Mouse (Mus musculus) stomach, embryonic 14.5 days (tissue): ENCODE data around the gene H2-M5. TPM values are rescaled to one million over a fixed set of nuclear protein-coding genes. Genes with fewer than 3 reads are reported as not detected.
A peak's percentile ranks its signal among the peaks of the same experiment; 100 is the strongest.

Experiments
- ATAC-seq: fragments of 200-750 bp; cut with Nextera tagmentation; 2 replicates; pipeline ENCODE4 v1.8.0; 2017; ENCODE audit warnings: low read depth, moderate TSS enrichment; ENCODE audit not compliant: insufficient number of reproducible peaks, insufficient read depth, low FRiP score
- H3K27ac ChIP-seq: fragments of 300-500 bp; sonication (generic); 2 replicates; pipeline ENCODE4 v1.5.1; 2014; ENCODE audit warnings: mild to moderate bottlenecking, low read length, moderate library complexity, mixed read lengths
- H3K27me3 ChIP-seq: fragments of 300-500 bp; sonication (generic); 2 replicates; pipeline ENCODE4 v1.6.1; 2014; ENCODE audit warnings: low read length, control low read depth, mixed read lengths; ENCODE audit not compliant: control insufficient read depth, insufficient read depth
- H3K36me3 ChIP-seq: fragments of 300-500 bp; sonication (generic); 2 replicates; pipeline ENCODE4 v1.6.1; 2014; ENCODE audit warnings: mild to moderate bottlenecking, control low read depth, low read length, moderate library complexity, mixed read lengths; ENCODE audit not compliant: control insufficient read depth, insufficient read depth
- H3K4me1 ChIP-seq: fragments of 300-500 bp; sonication (generic); 2 replicates; pipeline ENCODE4 v1.6.1; 2014; ENCODE audit warnings: low read length, control low read depth, mixed read lengths; ENCODE audit not compliant: control insufficient read depth, insufficient read depth
- H3K4me2 ChIP-seq: fragments of 300-500 bp; sonication (generic); replicated peaks from 2 replicates; pipeline ENCODE4 v1.6.1; 2014; ENCODE audit warnings: low read depth, low read length, control low read depth
- H3K4me3 ChIP-seq: fragments of 300-500 bp; sonication (generic); 2 replicates; pipeline ENCODE4 v1.5.1; 2014; ENCODE audit warnings: low read depth, low read length, control low read depth
- H3K9ac ChIP-seq: fragments of 300-500 bp; sonication (generic); replicated peaks from 2 replicates; pipeline ENCODE4 v1.6.1; 2014; ENCODE audit warnings: low read depth, mild to moderate bottlenecking, control low read depth, low read length, moderate library complexity, mixed read lengths
- H3K9me3 ChIP-seq: fragments of 300-500 bp; sonication (generic); 2 replicates; pipeline ENCODE4 v1.6.1; 2016; ENCODE audit warnings: low read depth, low read length, control low read depth; ENCODE audit not compliant: control insufficient read depth
- WGBS: fragments of 180-500 bp; shearing (Covaris S2); extraction: QIAGEN DNeasy Blood & Tissue Kit; methylation state at CpG from one replicate; pipeline ENCODE4 v1.1.7; 2014; 5-methylcytosine and 5-hydroxymethylcytosine counted together
- polyA plus RNA-seq: library from polyadenylated mRNA; unstranded; fragments of >200 nt; fragmentation: Nextera tagmentation; extraction: Ambion mirVana; gene quantifications from 2 replicates; pipeline ENCODE4 v1.2.1, GENCODE M21; 2014

H2-M5 gene
- polyA plus RNA-seq, 1 experiment from 2014 or later, result 0.74 TPM

DNA sequence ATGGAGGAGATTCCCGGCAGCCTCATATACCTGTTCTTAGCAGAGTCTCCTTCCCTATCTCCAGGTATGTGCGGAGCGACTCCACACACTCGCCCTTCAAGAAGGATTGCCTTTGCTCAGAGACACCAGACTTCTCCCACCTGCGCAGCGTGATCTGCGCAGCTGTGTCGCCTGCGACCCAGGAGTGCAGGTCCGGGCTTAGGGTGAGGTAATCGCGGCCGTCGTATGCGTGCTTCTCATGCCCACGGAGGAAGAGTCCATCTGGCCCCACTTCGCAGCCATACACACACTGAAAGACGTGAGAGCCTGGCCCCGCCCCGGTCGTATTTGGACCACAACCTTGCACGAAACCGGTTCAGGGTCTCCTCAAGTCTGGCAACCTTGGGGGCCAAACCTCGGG lies 862 bp downstream of the H2-M5 start:
- H3K36me3 ChIP-seq, result no peaks in the 10 kb centered on the region
- no peak overlapping the region for H3K27ac ChIP-seq
- WGBS, result 9% methylated on average over 24 of the region's 24 CpGs
- H3K9ac ChIP-seq, result no peak overlapping the region
- H3K27me3 ChIP-seq, result peaks cover 16% of the 10 kb centered on the region; the same call in 1 of the 2 replicates
- no peak overlapping the region for H3K4me3 ChIP-seq
- ATAC-seq, result no peak
- H3K4me2 ChIP-seq, result peak overlapping the region; percentile 30; the same call in 1 of the 2 replicates
- H3K4me1 ChIP-seq, result no peaks in the 10 kb centered on the region
- no peaks in the 10 kb centered on the region for H3K9me3 ChIP-seq

DNA sequence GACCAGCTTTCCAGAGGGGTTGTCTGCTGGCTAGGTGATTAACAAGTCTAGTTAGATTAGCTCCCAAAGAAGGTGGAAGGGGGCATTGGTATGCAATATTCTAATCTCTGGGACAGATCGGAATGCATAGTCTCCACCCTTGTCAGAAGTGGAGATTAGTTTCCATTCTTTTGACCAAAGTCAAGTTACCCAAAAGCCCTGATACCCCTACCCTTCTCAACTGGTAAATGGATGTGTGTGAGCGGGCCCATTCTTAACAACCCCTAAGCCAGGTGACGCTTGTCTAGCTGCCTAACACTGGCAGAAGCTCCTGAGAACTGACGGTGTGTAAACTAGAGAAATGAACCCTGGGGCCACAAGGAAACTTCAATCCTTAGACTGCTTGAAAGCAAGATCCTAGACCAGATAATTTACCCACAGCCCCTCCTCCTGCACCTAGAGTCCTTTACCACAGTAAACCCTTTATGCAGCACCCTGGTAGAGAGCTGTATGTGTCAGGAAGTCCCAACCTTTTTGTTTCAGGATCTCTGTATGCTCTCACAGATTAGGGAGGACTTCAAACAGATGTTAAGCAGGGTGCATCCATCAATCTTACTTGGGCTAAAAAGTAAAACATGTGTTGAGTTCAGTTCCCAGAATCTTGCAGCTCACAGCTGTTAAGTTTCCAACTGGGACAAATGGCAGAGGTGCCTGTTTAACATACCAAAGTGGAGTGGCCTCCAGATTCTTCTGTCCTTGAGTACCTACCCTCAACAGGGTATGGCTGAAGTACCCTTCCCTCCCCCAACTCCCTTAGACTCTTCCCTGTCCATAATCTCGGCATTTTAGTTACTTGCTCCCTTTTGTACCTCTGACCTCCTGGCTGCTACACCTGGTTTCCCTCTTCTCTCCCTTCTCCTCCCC lies 6.8 kb downstream of the H2-M5 start:
- Histone ChIP-seq H3K27me3 (0 out of 2 replicates have a peak, but pooled peaks cover 2% of the 10 kb centered on the region), H3K9me3 (no peaks in the 10 kb centered on the region), H3K4me3 (no peak overlapping the region), H3K4me2 (0 out of 2 replicates have a peak overlapping the region, but pooled peaks have one; percentile 34), H3K9ac (no peak overlapping the region), H3K4me1 (peaks cover 8% of the 10 kb centered on the region; the same call in 1 of the 2 replicates), H3K36me3 (no peaks in the 10 kb centered on the region), H3K27ac (no peak overlapping the region)
- ATAC-seq, result no peak
- 20% methylated on average over 5 of the region's 5 CpGs for WGBS

GRCm38 (mm10) chr17:36981845-36982244 lies 7.5 kb downstream of the H2-M5 start:
- no peak overlapping the region for H3K4me3 ChIP-seq
- peaks cover 8% of the 10 kb centered on the region; the same call in 1 of the 2 replicates for H3K4me1 ChIP-seq
- H3K36me3 ChIP-seq, result no peaks in the 10 kb centered on the region
- H3K4me2 ChIP-seq, result peak overlapping the region; percentile 34
- H3K9me3 ChIP-seq, result no peaks in the 10 kb centered on the region
- H3K27ac ChIP-seq, result no peak overlapping the region
- no peaks in the 10 kb centered on the region for H3K27me3 ChIP-seq
- 10% methylated on average over 4 of the region's 4 CpGs for WGBS
- ATAC-seq, result no peak
- H3K9ac ChIP-seq, result no peak overlapping the region

DNA sequence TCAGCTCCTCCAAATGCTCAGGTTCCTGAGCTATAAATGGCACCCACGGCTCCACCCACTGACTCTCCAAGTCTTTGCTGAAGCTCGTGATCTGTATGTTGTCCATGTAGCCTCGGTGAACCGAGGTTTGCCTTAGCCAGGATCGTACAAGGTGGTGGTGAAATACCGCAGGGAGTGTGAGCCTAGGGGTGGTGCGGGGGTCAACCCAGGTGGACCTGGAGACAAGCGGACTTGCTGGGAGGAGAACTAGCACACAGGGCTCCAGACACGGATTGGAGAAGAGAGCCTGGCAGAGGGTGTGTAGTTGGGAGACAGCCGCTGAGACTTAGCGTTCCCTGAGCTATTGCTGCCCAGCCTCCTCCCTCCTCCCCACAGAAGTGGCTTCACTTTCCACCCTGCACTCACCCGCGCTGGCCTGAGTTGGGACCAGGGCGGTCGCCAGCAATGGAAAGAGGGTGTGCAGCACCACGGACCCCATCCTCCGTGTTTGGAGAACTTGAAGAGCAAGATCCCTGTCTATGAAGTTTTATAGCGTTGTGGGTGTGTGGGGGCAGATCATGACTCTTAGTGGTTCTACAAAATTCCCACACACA lies 8.0 kb downstream of the H2-M5 start, which contains the start of gene 2410137M14Rik:
2410137M14Rik (minus strand) TSS at position 17 of the 593 bp plus-strand sequence.
- no peaks in the 10 kb centered on the region for H3K9me3 ChIP-seq
- peaks cover 8% of the 10 kb centered on the region; the same call in 1 of the 2 replicates for H3K4me1 ChIP-seq
- H3K9ac ChIP-seq, result no peak within 1 kb of the TSS
- H3K4me2 ChIP-seq, result peak within 1 kb of the TSS; percentile 34
- H3K27me3 ChIP-seq, result no peaks in the 10 kb centered on the region
- H3K36me3 ChIP-seq, result no peaks in the 10 kb centered on the region
- ATAC-seq, result no peak
- H3K27ac ChIP-seq, result no peak within 1 kb of the TSS
- H3K4me3 ChIP-seq, result no peak within 1 kb of the TSS
- WGBS, result 14% methylated on average over 18 of the region's 18 CpGs

DNA sequence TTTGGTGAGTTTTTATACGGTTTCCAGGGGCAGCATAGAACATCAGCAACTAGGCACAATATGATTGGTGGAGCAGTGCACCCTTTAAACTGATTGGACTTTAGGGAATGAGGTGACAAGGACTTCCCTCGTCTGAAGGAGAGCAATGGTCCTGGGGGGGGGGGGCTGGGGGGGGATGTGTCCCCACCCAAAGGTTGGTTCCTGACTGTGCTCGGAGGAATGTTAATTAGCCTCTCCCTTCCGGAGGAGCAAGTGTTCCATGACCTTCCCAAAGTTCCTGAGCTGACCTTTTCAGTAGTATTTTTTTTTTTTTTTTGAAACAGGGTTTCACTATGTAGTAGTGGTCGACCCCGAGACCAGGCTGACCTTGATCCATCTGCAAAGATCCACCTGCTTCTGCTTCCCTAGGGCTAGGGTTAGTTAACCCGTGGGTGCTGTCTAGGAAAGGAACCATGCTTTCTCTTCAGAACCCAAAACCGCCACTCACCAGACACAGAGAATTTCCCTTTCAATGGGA lies 16.0 kb downstream of the H2-M5 start:
- no peak overlapping the region for H3K27ac ChIP-seq
- H3K4me3 ChIP-seq, result no peak overlapping the region
- H3K36me3 ChIP-seq, result no peaks in the 10 kb centered on the region
- no peak for ATAC-seq
- no peaks in the 10 kb centered on the region for H3K4me1 ChIP-seq
- no peaks in the 10 kb centered on the region for H3K27me3 ChIP-seq
- no peak overlapping the region for H3K9ac ChIP-seq
- no peaks in the 10 kb centered on the region for H3K9me3 ChIP-seq
- WGBS, result 64% methylated on average over 8 of the region's 8 CpGs
- no peak overlapping the region for H3K4me2 ChIP-seq

- H3K4me2 ChIP-seq, result no peak overlapping the region
- H3K9ac ChIP-seq, result no peak overlapping the region
- H3K4me3 ChIP-seq, result no peak overlapping the region
- 75% methylated on average over 3 of the region's 3 CpGs for WGBS
- no peaks in the 10 kb centered on the region for H3K4me1 ChIP-seq
- no peaks in the 10 kb centered on the region for H3K27me3 ChIP-seq
- no peak overlapping the region for H3K27ac ChIP-seq
- ATAC-seq, result no peak
- no peaks in the 10 kb centered on the region for H3K36me3 ChIP-seq
- H3K9me3 ChIP-seq, result no peaks in the 10 kb centered on the region
Measured at GRCm38 (mm10) chr17:36972791-36973190, 16.5 kb downstream of the H2-M5 start.

DNA sequence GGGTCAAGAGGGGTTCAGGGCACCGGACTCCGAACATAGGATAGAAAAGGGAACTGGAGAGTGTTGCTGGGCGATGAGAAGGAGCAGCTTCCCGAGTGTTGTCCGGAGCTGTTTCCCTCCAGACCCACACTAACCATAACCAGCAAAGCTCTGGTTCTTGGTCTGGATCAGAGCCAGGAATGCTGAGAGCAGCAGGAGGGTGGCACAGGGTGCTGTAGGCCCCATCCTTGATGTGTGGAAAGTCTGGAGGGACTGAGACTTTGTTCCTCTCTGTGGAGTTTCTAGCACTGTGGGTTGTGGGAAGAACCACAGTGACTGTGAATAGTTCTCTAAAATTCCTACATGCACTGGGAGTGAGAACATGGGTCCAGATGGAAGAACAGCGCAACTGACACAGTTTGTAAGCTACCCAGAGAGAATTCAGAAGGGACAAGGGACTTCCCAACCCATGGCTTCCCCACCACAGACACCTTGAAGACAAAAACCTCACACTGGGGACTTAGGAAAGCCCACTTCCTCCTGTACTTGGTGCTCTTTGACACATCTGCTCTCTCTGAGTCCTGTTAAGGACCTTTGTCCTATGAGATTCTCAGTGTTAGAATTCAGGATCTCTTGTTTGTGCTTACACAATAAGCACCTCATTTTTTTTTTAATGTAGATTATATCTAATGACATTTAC lies 18.0 kb downstream of the H2-M5 start:
- Histone ChIP-seq H3K27me3 (no peaks in the 10 kb centered on the region), H3K27ac (no peak overlapping the region), H3K36me3 (no peaks in the 10 kb centered on the region), H3K4me2 (no peak overlapping the region), H3K9ac (no peak overlapping the region), H3K9me3 (no peaks in the 10 kb centered on the region), H3K4me3 (no peak overlapping the region), H3K4me1 (no peaks in the 10 kb centered on the region)
- 80% methylated on average over 6 of the region's 6 CpGs for WGBS
- ATAC-seq, result no peak

GRCm38 (mm10) chr17:36970316-36970890 lies 18.9 kb downstream of the H2-M5 start:
- Histone ChIP-seq H3K9me3 (no peaks in the 10 kb centered on the region), H3K4me1 (no peaks in the 10 kb centered on the region), H3K4me2 (no peak overlapping the region), H3K9ac (no peak overlapping the region), H3K4me3 (no peak overlapping the region), H3K27me3 (no peaks in the 10 kb centered on the region), H3K27ac (no peak overlapping the region), H3K36me3 (no peaks in the 10 kb centered on the region)
- ATAC-seq, result no peak
- WGBS, result 75% methylated on average over 14 of the region's 14 CpGs
